Mouse (Mus musculus) liver, embryonic 18 days (tissue): Measurements from ENCODE around the gene Lcn11. TPM values are rescaled to one million over a fixed set of nuclear protein-coding genes. Genes with fewer than 3 reads are reported as not detected.

Experiments
- polyA plus RNA-seq: library from polyadenylated mRNA; depleted of rRNA; stranded (reverse); fragments of >200 nt; gene quantifications from 2 replicates; pipeline ENCODE4 v1.2.3, GENCODE M21; 2012; rRNA removed

The Lcn11 gene
- polyA plus RNA-seq, result not detected in 2 replicates

GRCm38 (mm10) chr2:25776717-25777116 lies at the start of gene Lcn11:
Gene Lcn11 (plus strand): TSS chr2:25777017.

GRCm38 (mm10) chr2:25736709-25737108 lies 40.1 kb upstream of the Lcn11 start, which contains the start of gene Obp2b:
Gene Obp2b (plus strand): TSS chr2:25737009.

GRCm38 (mm10) chr2:25765269-25765668 lies 11.5 kb upstream of the Lcn11 start, which contains the start of gene Lcn3:
Gene Lcn3 (plus strand): TSS chr2:25765569.

GRCm38 (mm10) chr2:25781957-25782356 lies 5.1 kb downstream of the Lcn11 start, which contains the start of gene Gm13539:
Gene Gm13539 (plus strand): TSS chr2:25782257.

GRCm38 (mm10) chr2:25815748-25816147 lies 38.9 kb downstream of the Lcn11 start, which contains the start of gene Glt6d1:
Gene Glt6d1 (minus strand): TSS chr2:25815848.

GRCm38 (mm10) chr2:25822806-25823205 lies 46.0 kb downstream of the Lcn11 start, which contains the start of gene Lcn9:
Gene Lcn9 (plus strand): TSS chr2:25823153.

Other genes with a start within 250 kb of the Lcn11 start
- 5.9 and 6.6 TPM in 2 replicates for gene Traf2, start 230.1 kb upstream of the Lcn11 start, polyA plus RNA-seq
- 102 and 106 TPM in 2 replicates for gene Edf1, start 219.2 kb upstream of the Lcn11 start, polyA plus RNA-seq
- 0.99 and 2.5 TPM in 2 replicates for gene Mamdc4, start 202.2 kb upstream of the Lcn11 start, polyA plus RNA-seq
- 33.1 and 38.3 TPM in 2 replicates for gene Phpt1, start 201.8 kb upstream of the Lcn11 start, polyA plus RNA-seq
- gene Ajm1, start 195.3 kb upstream of the Lcn11 start, polyA plus RNA-seq, result 0.05 and 0.13 TPM in 2 replicates
- gene Rabl6, start 168.5 kb upstream of the Lcn11 start, polyA plus RNA-seq, result 17.2 and 22.1 TPM in 2 replicates
- gene Ccdc183, start 159.3 kb upstream of the Lcn11 start, polyA plus RNA-seq, result not detected in 2 replicates
- gene Tmem141, start 155.0 kb upstream of the Lcn11 start, polyA plus RNA-seq, result 23.0 and 24.3 TPM in 2 replicates
- 84.3 and 88.2 TPM in 2 replicates for gene Fcna, start 149.0 kb upstream of the Lcn11 start, polyA plus RNA-seq
- gene Lcn8, start 123.9 kb upstream of the Lcn11 start, polyA plus RNA-seq, result not detected in 2 replicates
- not detected in 2 replicates for gene Lcn5, start 119.1 kb upstream of the Lcn11 start, polyA plus RNA-seq
- gene Lcn6, start 100.2 kb upstream of the Lcn11 start, polyA plus RNA-seq, result not detected in 2 replicates
- not detected in 2 replicates for gene Lcn10, start 94.3 kb upstream of the Lcn11 start, polyA plus RNA-seq
- gene Obp2a, start 77.0 kb upstream of the Lcn11 start, polyA plus RNA-seq, result not detected in 2 replicates
- 4.9 and 5.3 TPM in 2 replicates for gene Bmyc, start 70.3 kb upstream of the Lcn11 start, polyA plus RNA-seq
- gene Obp2b, start 40.0 kb upstream of the Lcn11 start, polyA plus RNA-seq, result not detected in 2 replicates
- gene Lcn3, start 11.4 kb upstream of the Lcn11 start, polyA plus RNA-seq, result not detected in 2 replicates
- not detected in 2 replicates for gene Gm13539, start 5.2 kb downstream of the Lcn11 start, polyA plus RNA-seq
- not detected in 2 replicates for gene Glt6d1, start 38.8 kb downstream of the Lcn11 start, polyA plus RNA-seq
- gene Lcn9, start 46.1 kb downstream of the Lcn11 start, polyA plus RNA-seq, result not detected in 2 replicates
- not detected in 2 replicates for gene Sohlh1, start 70.2 kb downstream of the Lcn11 start, polyA plus RNA-seq
- 0.17 and 0.23 TPM in 2 replicates for gene Kcnt1, start 86.7 kb downstream of the Lcn11 start, polyA plus RNA-seq
- 1.7 and 2.0 TPM in 2 replicates for gene Camsap1, start 206.3 kb downstream of the Lcn11 start, polyA plus RNA-seq
- gene Ubac1, start 244.7 kb downstream of the Lcn11 start, polyA plus RNA-seq, result 142 and 147 TPM in 2 replicates